Mouse (Mus musculus): ENCODE measurements at regions not wholly inside any gene's neighbourhood (a gene's known extent, or its start where the extent isn't known, plus 50 kb on each side); places are given as distances from the start of the nearest gene placed in this dataset.

GRCm38 (mm10) chr4:89043982-89044381 lies 92.9 kb upstream of the Mtap start:
- Histone ChIP-seq H3K4me2 (ENCODE audit: low read length) (no peak overlapping the region), H3K9ac (ENCODE audit: low read length) (no peak overlapping the region), H3K27me3 (ENCODE audit: control insufficient read depth, insufficient read depth, low read length) (no peaks in the 10 kb centered on the region), H3K4me3 (ENCODE audit: control insufficient read depth in 1 of 2, insufficient read depth in 1 of 2, low read depth in 1 of 2, low read length in 2 of 2) (no peak overlapping the region), H3K36me3 (ENCODE audit: control insufficient read depth, insufficient read depth, low read length) (no peaks in the 10 kb centered on the region), H3K4me1 (ENCODE audit: control insufficient read depth in 2 of 2, insufficient read depth in 2 of 2, low read length in 2 of 2) (peaks cover 5 to 11% of the 10 kb centered on the region in 2 experiments), H3K9me3 (ENCODE audit: control insufficient read depth, low read length) (no peaks in the 10 kb centered on the region), H3K27ac (replicated peaks in 1 of 2; ENCODE audit: control insufficient read depth in 1 of 2, insufficient read depth in 1 of 2, low read depth in 2 of 2, low read length in 2 of 2) (no peak overlapping the region)
- no peak; the same call in 1 of the 2 replicates for ATAC-seq (ENCODE audit: insufficient number of reproducible peaks, insufficient read depth, low FRiP score, low read depth)
- WGBS = 11% methylated on average over 1 of the region's 1 CpGs

- Histone ChIP-seq H3K27ac (replicated peaks in 1 of 2; ENCODE audit: control insufficient read depth in 1 of 2, insufficient read depth in 1 of 2, low read depth in 2 of 2, low read length in 2 of 2) (peak overlapping the region; percentile 0 to 35; a peak in 1 of 4 replicates), H3K9ac (ENCODE audit: low read length) (no peak overlapping the region)
- peak; percentile 47; the same call in 1 of the 2 replicates for ATAC-seq (ENCODE audit: insufficient number of reproducible peaks, insufficient read depth, low FRiP score, low read depth)
Measured at GRCm38 (mm10) chr4:89040856-89041255, 96.1 kb upstream of the Mtap start.

GRCm38 (mm10) chr4:89038906-89039305 lies 98.0 kb upstream of the Mtap start:
- no peak for ATAC-seq (ENCODE audit: insufficient number of reproducible peaks, insufficient read depth, low FRiP score, low read depth)
- H3K27me3 ChIP-seq (ENCODE audit: control insufficient read depth, insufficient read depth, low read length) = no peaks in the 10 kb centered on the region
- peaks cover 5 to 13% of the 10 kb centered on the region in 2 experiments for H3K4me1 ChIP-seq (ENCODE audit: control insufficient read depth in 2 of 2, insufficient read depth in 2 of 2, low read length in 2 of 2)
- WGBS = 42% methylated on average over 5 of the region's 5 CpGs
- no peak overlapping the region for H3K9ac ChIP-seq (ENCODE audit: low read length)
- H3K9me3 ChIP-seq (ENCODE audit: control insufficient read depth, low read length) = no peaks in the 10 kb centered on the region
- no peak overlapping the region for H3K4me3 ChIP-seq (ENCODE audit: control insufficient read depth in 1 of 2, insufficient read depth in 1 of 2, low read depth in 1 of 2, low read length in 2 of 2)
- no peak overlapping the region for H3K4me2 ChIP-seq (ENCODE audit: low read length)
- H3K27ac ChIP-seq (replicated peaks in 1 of 2; ENCODE audit: control insufficient read depth in 1 of 2, insufficient read depth in 1 of 2, low read depth in 2 of 2, low read length in 2 of 2) = no peak overlapping the region
- H3K36me3 ChIP-seq (ENCODE audit: control insufficient read depth, insufficient read depth, low read length) = no peaks in the 10 kb centered on the region

More at GRCm38 (mm10) chr4:89040856-89041255, 96.1 kb upstream of the Mtap start:
- Histone ChIP-seq H3K4me3 (ENCODE audit: control insufficient read depth in 1 of 2, insufficient read depth in 1 of 2, low read depth in 1 of 2, low read length in 2 of 2) (no peak overlapping the region), H3K4me2 (ENCODE audit: low read length) (no peak overlapping the region), H3K36me3 (ENCODE audit: control insufficient read depth, insufficient read depth, low read length) (no peaks in the 10 kb centered on the region), H3K27me3 (ENCODE audit: control insufficient read depth, insufficient read depth, low read length) (no peaks in the 10 kb centered on the region), H3K9me3 (ENCODE audit: control insufficient read depth, low read length) (no peaks in the 10 kb centered on the region), H3K4me1 (ENCODE audit: control insufficient read depth in 2 of 2, insufficient read depth in 2 of 2, low read length in 2 of 2) (peaks cover 5 to 15% of the 10 kb centered on the region in 2 experiments)
- 13% methylated on average over 5 of the region's 5 CpGs for WGBS

DNA sequence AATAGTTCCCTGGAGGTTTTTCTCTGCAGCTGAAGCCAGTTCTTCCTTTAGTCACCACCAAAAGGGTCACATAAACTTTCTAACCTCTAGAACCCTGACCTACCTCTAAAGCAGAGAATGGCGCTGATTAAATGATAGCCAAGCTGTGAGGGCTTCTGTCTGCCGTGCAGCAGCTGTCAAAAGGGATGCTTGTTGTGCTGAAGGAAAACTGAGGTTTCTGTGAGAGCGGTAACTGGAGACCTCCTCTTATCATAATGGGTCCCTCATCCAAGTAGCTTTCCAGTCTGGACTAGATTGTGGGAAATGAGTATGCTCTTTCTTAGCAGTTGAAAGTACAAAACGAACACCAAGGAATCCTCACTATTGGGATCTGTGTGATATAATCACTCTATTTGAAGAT lies 98.8 kb upstream of the Mtap start:
- Histone ChIP-seq H3K4me1 (ENCODE audit: control insufficient read depth in 2 of 2, insufficient read depth in 2 of 2, low read length in 2 of 2) (peaks cover 5 to 12% of the 10 kb centered on the region in 2 experiments), H3K4me3 (ENCODE audit: control insufficient read depth in 1 of 2, insufficient read depth in 1 of 2, low read depth in 1 of 2, low read length in 2 of 2) (no peak overlapping the region), H3K9ac (ENCODE audit: low read length) (no peak overlapping the region), H3K9me3 (ENCODE audit: control insufficient read depth, low read length) (no peaks in the 10 kb centered on the region), H3K27ac (replicated peaks in 1 of 2; ENCODE audit: control insufficient read depth in 1 of 2, insufficient read depth in 1 of 2, low read depth in 2 of 2, low read length in 2 of 2) (no peak overlapping the region), H3K4me2 (ENCODE audit: low read length) (no peak overlapping the region), H3K36me3 (ENCODE audit: control insufficient read depth, insufficient read depth, low read length) (no peaks in the 10 kb centered on the region), H3K27me3 (ENCODE audit: control insufficient read depth, insufficient read depth, low read length) (no peaks in the 10 kb centered on the region)
- no peak for ATAC-seq (ENCODE audit: insufficient number of reproducible peaks, insufficient read depth, low FRiP score, low read depth)
- WGBS = 30% methylated on average over 4 of the region's 4 CpGs

- ATAC-seq (ENCODE audit: insufficient number of reproducible peaks, insufficient read depth, low FRiP score, low read depth) = no peak
- 76% methylated on average over 2 of the region's 2 CpGs for WGBS
Measured at GRCm38 (mm10) chr4:89034822-89035221, 102.1 kb upstream of the Mtap start.

GRCm38 (mm10) chr4:89034299-89034698 lies 102.6 kb upstream of the Mtap start:
- no peak overlapping the region for H3K27ac ChIP-seq (replicated peaks in 1 of 2; ENCODE audit: control insufficient read depth in 1 of 2, insufficient read depth in 1 of 2, low read depth in 2 of 2, low read length in 2 of 2)
- no peaks in the 10 kb centered on the region for H3K36me3 ChIP-seq (ENCODE audit: control insufficient read depth, insufficient read depth, low read length)
- no peaks in the 10 kb centered on the region for H3K9me3 ChIP-seq (ENCODE audit: control insufficient read depth, low read length)
- 53% methylated on average over 3 of the region's 3 CpGs for WGBS
- no peak overlapping the region for H3K4me3 ChIP-seq (ENCODE audit: control insufficient read depth in 1 of 2, insufficient read depth in 1 of 2, low read depth in 1 of 2, low read length in 2 of 2)
- H3K27me3 ChIP-seq (ENCODE audit: control insufficient read depth, insufficient read depth, low read length) = no peaks in the 10 kb centered on the region
- no peak overlapping the region for H3K9ac ChIP-seq (ENCODE audit: low read length)
- H3K4me1 ChIP-seq (ENCODE audit: control insufficient read depth in 2 of 2, insufficient read depth in 2 of 2, low read length in 2 of 2) = peaks cover 0 to 6% of the 10 kb centered on the region in 2 experiments; a peak in 2 of 4 replicates
- ATAC-seq (ENCODE audit: insufficient number of reproducible peaks, insufficient read depth, low FRiP score, low read depth) = no peak
- H3K4me2 ChIP-seq (ENCODE audit: low read length) = no peak overlapping the region

More at GRCm38 (mm10) chr4:89034822-89035221, 102.1 kb upstream of the Mtap start:
- no peaks in the 10 kb centered on the region for H3K27me3 ChIP-seq (ENCODE audit: control insufficient read depth, insufficient read depth, low read length)
- H3K27ac ChIP-seq (replicated peaks in 1 of 2; ENCODE audit: control insufficient read depth in 1 of 2, insufficient read depth in 1 of 2, low read depth in 2 of 2, low read length in 2 of 2) = no peak overlapping the region
- H3K36me3 ChIP-seq (ENCODE audit: control insufficient read depth, insufficient read depth, low read length) = no peaks in the 10 kb centered on the region
- no peaks in the 10 kb centered on the region for H3K9me3 ChIP-seq (ENCODE audit: control insufficient read depth, low read length)
- no peak overlapping the region for H3K4me3 ChIP-seq (ENCODE audit: control insufficient read depth in 1 of 2, insufficient read depth in 1 of 2, low read depth in 1 of 2, low read length in 2 of 2)
- H3K9ac ChIP-seq (ENCODE audit: low read length) = no peak overlapping the region
- H3K4me2 ChIP-seq (ENCODE audit: low read length) = no peak overlapping the region
- H3K4me1 ChIP-seq (ENCODE audit: control insufficient read depth in 2 of 2, insufficient read depth in 2 of 2, low read length in 2 of 2) = peaks cover 0 to 6% of the 10 kb centered on the region in 2 experiments; a peak in 2 of 4 replicates

- WGBS = 3% methylated on average over 2 of the region's 2 CpGs
- H3K9ac ChIP-seq (ENCODE audit: low read length) = no peak overlapping the region
- ATAC-seq (ENCODE audit: insufficient number of reproducible peaks, insufficient read depth, low FRiP score, low read depth) = no peak
Measured at GRCm38 (mm10) chr4:89012681-89013353, 124.1 kb upstream of the Mtap start.

DNA sequence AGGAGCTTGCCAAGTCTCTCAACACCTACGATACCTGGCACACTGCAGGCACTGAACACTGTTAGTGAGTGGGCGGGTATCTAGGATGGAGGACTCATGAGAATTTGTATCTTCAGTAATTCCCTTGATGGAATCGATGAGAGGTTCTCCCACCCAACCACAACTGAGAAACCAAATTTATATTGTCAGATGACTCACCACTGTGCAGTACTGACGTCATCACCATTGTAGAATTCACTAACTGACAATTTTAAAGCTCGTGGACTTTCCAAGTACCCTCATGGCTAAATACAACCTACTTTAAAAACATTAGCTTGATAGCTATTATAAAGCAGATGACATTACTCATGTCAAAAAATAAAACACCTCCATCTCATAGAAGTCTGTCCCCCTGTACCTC lies 128.4 kb upstream of the Mtap start:
- no peaks in the 10 kb centered on the region for H3K9me3 ChIP-seq (ENCODE audit: control insufficient read depth, low read length)
- H3K4me1 ChIP-seq (ENCODE audit: control insufficient read depth in 2 of 2, insufficient read depth in 2 of 2, low read length in 2 of 2) = no peaks in the 10 kb centered on the region; a peak in 1 of 4 replicates
- WGBS = 79% methylated on average over 5 of the region's 5 CpGs
- ATAC-seq (ENCODE audit: insufficient number of reproducible peaks, insufficient read depth, low FRiP score, low read depth) = no peak
- no peak overlapping the region for H3K9ac ChIP-seq (ENCODE audit: low read length)
- H3K4me2 ChIP-seq (ENCODE audit: low read length) = no peak overlapping the region
- H3K27ac ChIP-seq (replicated peaks in 1 of 2; ENCODE audit: control insufficient read depth in 1 of 2, insufficient read depth in 1 of 2, low read depth in 2 of 2, low read length in 2 of 2) = no peak overlapping the region
- no peak overlapping the region for H3K4me3 ChIP-seq (ENCODE audit: control insufficient read depth in 1 of 2, insufficient read depth in 1 of 2, low read depth in 1 of 2, low read length in 2 of 2)
- no peaks in the 10 kb centered on the region for H3K27me3 ChIP-seq (ENCODE audit: control insufficient read depth, insufficient read depth, low read length)
- H3K36me3 ChIP-seq (ENCODE audit: control insufficient read depth, insufficient read depth, low read length) = no peaks in the 10 kb centered on the region

More at GRCm38 (mm10) chr4:89012681-89013353, 124.1 kb upstream of the Mtap start:
- H3K27ac ChIP-seq (replicated peaks in 1 of 2; ENCODE audit: control insufficient read depth in 1 of 2, insufficient read depth in 1 of 2, low read depth in 2 of 2, low read length in 2 of 2) = no peak overlapping the region
- no peaks in the 10 kb centered on the region for H3K9me3 ChIP-seq (ENCODE audit: control insufficient read depth, low read length)
- H3K4me1 ChIP-seq (ENCODE audit: control insufficient read depth in 2 of 2, insufficient read depth in 2 of 2, low read length in 2 of 2) = no peaks in the 10 kb centered on the region; a peak in 1 of 4 replicates
- H3K36me3 ChIP-seq (ENCODE audit: control insufficient read depth, insufficient read depth, low read length) = no peaks in the 10 kb centered on the region
- no peaks in the 10 kb centered on the region for H3K27me3 ChIP-seq (ENCODE audit: control insufficient read depth, insufficient read depth, low read length)
- H3K4me3 ChIP-seq (ENCODE audit: control insufficient read depth in 1 of 2, insufficient read depth in 1 of 2, low read depth in 1 of 2, low read length in 2 of 2) = no peak overlapping the region
- no peak overlapping the region for H3K4me2 ChIP-seq (ENCODE audit: low read length)

Data from heart, embryonic 14.5 days (tissue).